Mouse (Mus musculus) neural tube, embryonic 13.5 days (tissue): ENCODE data around the gene Plbd2. TPM values are rescaled to one million over a fixed set of nuclear protein-coding genes. Genes with fewer than 3 reads are reported as not detected.

ENCODE experiments used
- ATAC-seq: fragments of 200-750 bp; cut with Nextera tagmentation; 2 replicates; pipeline ENCODE4 v1.8.0; 2017; ENCODE audit warnings: low read depth, mild to moderate bottlenecking, moderate TSS enrichment, moderate library complexity
- H3K27ac ChIP-seq: fragments of 300-500 bp; sonication (generic); replicated peaks from 2 replicates; pipeline ENCODE4 v1.5.1; 2015; ENCODE audit warnings: moderate library complexity, mild to moderate bottlenecking, inconsistent platforms
- H3K27me3 ChIP-seq: fragments of 300-500 bp; sonication (generic); 2 replicates; pipeline ENCODE4 v1.6.1; 2015; ENCODE audit warnings: mild to moderate bottlenecking, inconsistent platforms
- H3K36me3 ChIP-seq: fragments of 300-500 bp; sonication (generic); 2 replicates; pipeline ENCODE4 v1.6.1; 2015; ENCODE audit warnings: mild to moderate bottlenecking, inconsistent platforms
- H3K4me1 ChIP-seq: fragments of 300-500 bp; sonication (generic); replicated peaks from 2 replicates; pipeline ENCODE4 v1.6.1; 2015; ENCODE audit warnings: inconsistent platforms
- H3K4me2 ChIP-seq: fragments of 300-500 bp; sonication (generic); 2 replicates; pipeline ENCODE4 v1.6.1; 2015; ENCODE audit warnings: inconsistent platforms, mild to moderate bottlenecking, moderate library complexity
- H3K4me3 ChIP-seq: fragments of 300-500 bp; sonication (generic); 2 replicates; pipeline ENCODE4 v1.5.1; 2015; ENCODE audit warnings: mild to moderate bottlenecking, inconsistent platforms
- H3K9ac ChIP-seq: fragments of 300-500 bp; sonication (generic); 2 replicates; pipeline ENCODE4 v1.6.1; 2015; ENCODE audit warnings: moderate library complexity, mild to moderate bottlenecking, inconsistent platforms
- H3K9me3 ChIP-seq: fragments of 300-500 bp; sonication (generic); 2 replicates; pipeline ENCODE4 v1.6.1; 2016; ENCODE audit warnings: inconsistent platforms
- WGBS: fragments of 180-500 bp; shearing (Covaris S2); methylation state at CpG from one replicate; pipeline ENCODE4 v1.1.7; 2015; 5-methylcytosine and 5-hydroxymethylcytosine counted together
- polyA plus RNA-seq: library from polyadenylated mRNA; unstranded; fragments of >200 nt; fragmentation: Nextera tagmentation; extraction: Ambion mirVana; gene quantifications from 2 replicates; pipeline ENCODE4 v1.2.1, GENCODE M21; 2015

Gene Plbd2
- polyA plus RNA-seq, 1 experiment from 2014 or later: 42.8 TPM

DNA sequence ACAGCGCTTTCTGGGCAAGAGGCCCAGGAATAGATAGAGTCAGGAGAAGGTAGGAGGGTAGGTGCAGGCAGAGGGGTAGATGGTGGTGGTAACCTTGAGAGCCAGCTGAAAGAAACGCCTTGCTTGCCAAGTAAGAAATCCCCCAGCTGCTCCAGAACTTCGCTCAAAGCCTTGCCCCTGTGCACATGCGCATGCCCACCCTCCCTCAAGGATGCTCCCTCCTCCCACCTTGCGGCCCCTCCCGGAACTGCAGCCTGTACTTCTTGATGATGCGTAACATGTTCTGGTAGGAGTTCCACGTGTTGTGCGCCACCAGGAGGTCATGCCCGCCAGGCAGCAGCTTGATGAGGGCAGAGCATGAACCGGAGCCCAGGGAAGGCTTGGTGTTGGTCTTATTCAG lies 11.0 kb downstream of the Plbd2 start:
- Histone ChIP-seq H3K27ac (no peak overlapping the region), H3K27me3 (no peaks in the 10 kb centered on the region), H3K36me3 (peaks cover 78% of the 10 kb centered on the region), H3K4me1 (peaks cover 13% of the 10 kb centered on the region), H3K4me2 (no peak overlapping the region), H3K4me3 (no peak overlapping the region), H3K9ac (no peak overlapping the region), H3K9me3 (no peaks in the 10 kb centered on the region)
- 62% methylated on average over 11 of the region's 11 CpGs for WGBS
- ATAC-seq: no peak

DNA sequence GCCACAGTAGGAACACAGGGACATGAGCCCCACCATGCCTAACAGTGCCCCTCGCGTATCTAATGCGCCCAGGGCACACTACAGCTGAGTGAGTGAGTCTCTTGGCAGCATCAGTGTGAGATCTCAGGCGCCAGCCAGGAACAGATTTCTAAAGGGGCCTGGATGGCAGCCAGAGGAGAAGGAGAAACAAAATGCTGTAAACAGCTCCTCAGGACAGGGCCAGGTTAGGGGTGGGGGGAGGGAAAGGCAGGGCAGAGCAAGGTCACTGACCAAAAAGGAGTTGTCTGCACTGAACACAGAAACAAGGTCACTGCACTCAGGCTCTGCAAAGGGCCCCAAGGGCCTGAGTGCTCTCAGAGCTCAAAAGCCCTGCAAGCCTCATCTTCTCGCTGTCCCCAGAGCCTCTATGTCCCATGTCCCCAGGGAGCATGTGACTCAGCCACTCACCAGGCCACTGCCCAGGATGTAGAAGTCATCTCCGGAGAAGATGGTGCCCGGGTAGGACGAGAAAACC lies 12.7 kb downstream of the Plbd2 start:
- Histone ChIP-seq H3K4me2 (no peak overlapping the region), H3K4me3 (no peak overlapping the region), H3K9ac (no peak overlapping the region), H3K9me3 (no peaks in the 10 kb centered on the region), H3K4me1 (peaks cover 13% of the 10 kb centered on the region), H3K27me3 (no peaks in the 10 kb centered on the region), H3K36me3 (peaks cover 82% of the 10 kb centered on the region), H3K27ac (peak overlapping the region; percentile 59; the same call in 1 of the 2 replicates)
- WGBS: 64% methylated on average over 8 of the region's 8 CpGs
- peak; percentile 52; the same call in 1 of the 2 replicates for ATAC-seq

DNA sequence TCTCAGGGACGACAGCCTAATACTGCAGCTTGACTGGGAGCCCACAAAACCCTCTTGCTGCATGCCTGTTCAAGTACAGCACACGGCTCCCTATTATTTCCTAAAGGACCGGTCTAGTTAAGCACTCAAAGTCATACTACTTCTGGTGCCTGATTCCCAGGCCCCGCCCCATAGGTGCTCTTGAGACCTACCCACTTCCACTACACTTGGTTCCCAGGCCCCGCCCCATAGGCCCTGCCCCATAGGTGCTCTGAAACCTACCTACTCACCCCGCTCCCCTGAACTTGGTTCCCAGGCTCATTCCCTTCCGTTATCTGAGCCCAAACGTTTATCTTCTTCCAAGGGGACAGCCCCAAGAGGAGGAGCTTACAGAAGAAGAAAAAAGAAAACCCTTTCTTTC lies 15.6 kb downstream of the Plbd2 start:
- ATAC-seq: no peak
- peaks cover 76% of the 10 kb centered on the region for H3K36me3 ChIP-seq

DNA sequence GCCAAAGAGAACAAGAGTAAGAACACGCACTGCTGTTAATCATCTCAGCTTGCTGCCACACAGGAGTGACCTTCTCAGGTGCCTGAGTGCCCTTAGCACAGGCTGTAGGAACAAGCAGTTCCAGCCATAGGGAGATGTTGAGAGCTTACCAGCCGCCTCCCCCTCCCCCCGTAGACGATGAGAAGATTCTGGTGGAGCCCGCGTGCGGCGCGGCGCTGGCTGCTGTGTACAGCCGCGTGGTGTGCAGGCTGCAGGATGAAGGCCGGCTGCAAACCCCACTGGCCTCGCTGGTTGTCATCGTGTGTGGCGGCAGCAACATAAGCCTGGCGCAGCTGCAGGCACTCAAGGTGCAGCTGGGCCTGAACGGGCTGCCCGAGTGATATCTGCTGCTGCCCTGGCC lies 20.0 kb downstream of the Plbd2 start:
- no peaks in the 10 kb centered on the region for H3K9me3 ChIP-seq
- 82% methylated on average over 19 of the region's 19 CpGs for WGBS
- H3K27ac ChIP-seq: no peak overlapping the region
- H3K27me3 ChIP-seq: no peaks in the 10 kb centered on the region
- no peak overlapping the region for H3K4me3 ChIP-seq
- peaks cover 46% of the 10 kb centered on the region for H3K36me3 ChIP-seq
- no peak overlapping the region for H3K4me2 ChIP-seq
- no peak for ATAC-seq
- no peak overlapping the region for H3K9ac ChIP-seq
- peaks cover 4% of the 10 kb centered on the region; the same call in 1 of the 2 replicates for H3K4me1 ChIP-seq

More for the DNA sequence above, 15.6 kb downstream of the Plbd2 start:
- Histone ChIP-seq H3K4me3 (no peak overlapping the region), H3K9ac (no peak overlapping the region), H3K27me3 (no peaks in the 10 kb centered on the region), H3K9me3 (no peaks in the 10 kb centered on the region), H3K27ac (no peak overlapping the region), H3K4me1 (peaks cover 10% of the 10 kb centered on the region), H3K4me2 (no peak overlapping the region)
- WGBS: 89% methylated on average over 8 of the region's 8 CpGs

DNA sequence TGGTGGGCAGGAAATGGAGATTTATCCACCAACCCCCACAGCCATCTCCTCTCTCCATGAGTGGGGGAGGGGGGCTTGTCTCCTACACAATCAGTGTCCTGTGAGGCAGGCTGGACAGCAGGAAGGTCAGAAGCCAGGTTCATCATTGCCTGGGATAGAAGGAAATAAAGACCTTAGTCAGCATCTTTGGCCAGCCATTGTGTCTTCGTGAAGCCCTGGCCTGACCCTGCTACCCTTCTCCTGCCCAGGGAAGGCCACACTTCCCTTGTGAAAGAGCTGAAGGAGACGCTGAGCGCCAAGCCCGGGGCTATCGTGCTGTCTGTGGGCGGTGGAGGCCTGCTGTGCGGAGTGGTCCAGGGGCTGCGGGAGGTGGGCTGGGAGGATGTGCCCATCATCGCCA lies 22.2 kb downstream of the Plbd2 start:
- WGBS: 59% methylated on average over 9 of the region's 9 CpGs
- no peak overlapping the region for H3K27ac ChIP-seq

DNA sequence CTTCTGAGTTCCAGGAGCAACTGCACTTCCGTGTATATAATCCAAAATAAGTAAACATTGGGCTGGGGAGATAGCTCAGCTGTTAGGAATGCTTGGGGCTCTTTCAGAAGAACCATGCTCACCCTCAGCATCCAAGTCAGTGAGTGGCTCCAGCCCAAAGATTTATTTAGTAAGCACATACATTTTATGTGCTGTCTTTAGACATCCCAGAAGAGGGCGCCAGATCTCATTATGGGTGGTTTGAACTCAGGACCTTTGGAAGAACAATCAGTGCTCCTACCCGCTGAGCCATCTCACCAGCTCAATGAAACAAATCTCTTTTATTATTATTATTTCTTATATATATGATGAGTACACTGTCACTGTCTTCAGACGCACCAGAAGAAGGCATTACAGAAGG lies 23.9 kb downstream of the Plbd2 start:
- no peak for ATAC-seq
- WGBS: 76% methylated on average over 4 of the region's 4 CpGs
- H3K9ac ChIP-seq: no peak overlapping the region
- H3K27me3 ChIP-seq: no peaks in the 10 kb centered on the region; the same call in 1 of the 2 replicates
- no peak overlapping the region for H3K4me3 ChIP-seq
- no peak overlapping the region for H3K4me2 ChIP-seq
- peaks cover 7% of the 10 kb centered on the region for H3K36me3 ChIP-seq
- H3K9me3 ChIP-seq: no peaks in the 10 kb centered on the region
- H3K4me1 ChIP-seq: peaks cover 4% of the 10 kb centered on the region; the same call in 1 of the 2 replicates
- no peak overlapping the region for H3K27ac ChIP-seq

More for the DNA sequence above, 22.2 kb downstream of the Plbd2 start:
- Histone ChIP-seq H3K4me1 (peaks cover 4% of the 10 kb centered on the region; the same call in 1 of the 2 replicates), H3K4me3 (no peak overlapping the region), H3K9me3 (no peaks in the 10 kb centered on the region), H3K36me3 (peaks cover 24% of the 10 kb centered on the region), H3K9ac (no peak overlapping the region), H3K27me3 (no peaks in the 10 kb centered on the region; the same call in 1 of the 2 replicates), H3K4me2 (no peak overlapping the region)
- no peak for ATAC-seq

DNA sequence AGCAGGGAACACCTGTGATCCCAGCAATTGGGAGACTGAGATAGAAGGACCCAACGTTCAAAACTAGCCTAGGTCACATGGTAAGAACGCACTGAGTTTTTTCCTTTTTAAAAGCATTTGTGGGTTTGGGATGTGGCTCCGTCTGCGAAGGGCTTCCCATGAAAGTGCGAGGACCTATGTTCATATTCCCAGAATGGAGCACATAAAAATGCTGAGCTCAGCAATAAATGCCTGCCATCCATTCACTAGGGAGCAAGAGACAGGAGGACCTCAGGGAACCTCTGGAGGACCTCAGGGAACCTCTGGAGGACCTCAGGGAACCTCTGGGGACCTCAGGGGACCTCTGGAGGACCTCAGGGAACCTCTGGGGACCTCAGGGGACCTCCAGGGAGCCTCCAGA lies 25.4 kb downstream of the Plbd2 start:
- no peak for ATAC-seq
- no peak overlapping the region for H3K9ac ChIP-seq
- H3K4me3 ChIP-seq: no peak overlapping the region
- no peak overlapping the region for H3K4me2 ChIP-seq
- no peak overlapping the region for H3K27ac ChIP-seq
- 90% methylated on average over 5 of the region's 5 CpGs for WGBS
- no peaks in the 10 kb centered on the region; the same call in 1 of the 2 replicates for H3K27me3 ChIP-seq
- H3K9me3 ChIP-seq: no peaks in the 10 kb centered on the region
- H3K4me1 ChIP-seq: peaks cover 4% of the 10 kb centered on the region; the same call in 1 of the 2 replicates
- H3K36me3 ChIP-seq: no peaks in the 10 kb centered on the region

DNA sequence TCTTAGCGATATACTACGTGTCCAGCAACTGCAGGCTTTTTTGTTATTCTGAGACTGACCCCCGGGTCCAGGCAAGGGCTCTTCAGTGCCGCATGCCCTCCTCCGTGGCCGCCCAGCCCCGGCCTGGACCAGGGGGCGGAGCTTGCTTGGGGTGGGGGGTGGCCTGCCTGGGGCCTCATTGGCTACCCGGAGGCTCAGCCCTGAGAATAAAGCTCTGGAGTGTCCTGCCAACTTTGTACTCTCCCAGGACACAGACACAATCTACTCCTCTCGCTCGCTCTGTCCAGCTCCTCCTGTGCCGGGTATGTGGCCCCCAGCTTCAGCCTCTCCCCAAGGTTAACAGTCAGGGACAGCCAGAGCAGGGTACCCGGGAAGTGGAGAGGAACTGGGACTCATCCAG lies 27.1 kb downstream of the Plbd2 start, which contains the start of gene Sds:
Gene Sds, plus strand, starts transcription at position 231 of the 400 bp plus-strand sequence.
- 12% methylated on average over 13 of the region's 13 CpGs for WGBS
- H3K4me1 ChIP-seq: peaks cover 3% of the 10 kb centered on the region; the same call in 1 of the 2 replicates
- peaks cover 4% of the 10 kb centered on the region for H3K27me3 ChIP-seq
- no peak within 1 kb of the TSS for H3K9ac ChIP-seq
- ATAC-seq: no peak
- H3K36me3 ChIP-seq: no peaks in the 10 kb centered on the region
- H3K4me2 ChIP-seq: no peak within 1 kb of the TSS
- no peak within 1 kb of the TSS for H3K4me3 ChIP-seq
- no peaks in the 10 kb centered on the region for H3K9me3 ChIP-seq
- no peak within 1 kb of the TSS for H3K27ac ChIP-seq

DNA sequence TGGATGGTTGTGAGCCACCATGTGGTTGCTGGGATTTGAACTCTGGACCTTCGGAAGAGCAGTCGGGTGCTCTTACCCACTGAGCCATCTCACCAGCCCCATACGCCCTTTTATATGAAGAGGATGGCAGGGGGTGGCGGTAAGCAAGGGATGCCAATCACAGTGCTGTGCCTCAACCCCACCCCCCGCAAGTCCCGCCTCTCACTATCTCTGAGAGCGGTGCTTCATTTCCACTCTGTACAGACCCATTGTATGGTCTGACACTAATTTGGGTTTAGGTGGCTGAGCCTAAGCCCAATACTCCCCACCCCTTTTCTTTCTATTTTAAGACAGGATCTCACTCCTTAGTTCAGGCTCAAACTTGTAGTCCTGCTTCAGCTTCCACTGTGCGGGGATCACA lies 27.6 kb downstream of the Plbd2 start:
- Histone ChIP-seq H3K9me3 (no peaks in the 10 kb centered on the region), H3K9ac (no peak overlapping the region), H3K4me1 (no peaks in the 10 kb centered on the region), H3K36me3 (no peaks in the 10 kb centered on the region), H3K4me3 (no peak overlapping the region), H3K27ac (no peak overlapping the region), H3K27me3 (peaks cover 4% of the 10 kb centered on the region), H3K4me2 (no peak overlapping the region)
- no peak for ATAC-seq
- 51% methylated on average over 8 of the region's 8 CpGs for WGBS

DNA sequence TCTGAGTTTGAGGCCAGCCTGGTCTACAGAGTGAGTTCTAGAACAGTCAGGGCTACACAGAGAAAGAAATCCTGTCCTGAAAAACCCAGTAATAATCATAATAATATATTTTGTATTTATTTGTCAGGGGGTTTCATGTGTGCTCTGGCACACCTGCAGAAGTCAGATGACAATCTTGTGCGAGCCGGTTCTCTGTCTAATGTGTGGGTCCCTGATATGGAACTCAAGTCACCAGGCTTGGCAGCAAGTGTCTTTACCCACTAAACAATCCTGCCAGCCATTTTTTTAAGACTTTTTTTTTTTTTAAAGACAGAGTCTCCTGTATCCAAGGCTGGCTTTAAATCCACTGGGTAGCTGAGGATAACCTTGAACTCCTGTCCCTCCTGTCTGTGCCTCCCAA lies 30.1 kb downstream of the Plbd2 start:
- Histone ChIP-seq H3K4me3 (no peak overlapping the region), H3K9me3 (no peaks in the 10 kb centered on the region), H3K4me2 (no peak overlapping the region), H3K27ac (no peak overlapping the region), H3K27me3 (peaks cover 4% of the 10 kb centered on the region), H3K4me1 (no peaks in the 10 kb centered on the region), H3K36me3 (no peaks in the 10 kb centered on the region), H3K9ac (no peak overlapping the region)
- WGBS: 95% methylated on average over 2 of the region's 2 CpGs
- no peak for ATAC-seq

DNA sequence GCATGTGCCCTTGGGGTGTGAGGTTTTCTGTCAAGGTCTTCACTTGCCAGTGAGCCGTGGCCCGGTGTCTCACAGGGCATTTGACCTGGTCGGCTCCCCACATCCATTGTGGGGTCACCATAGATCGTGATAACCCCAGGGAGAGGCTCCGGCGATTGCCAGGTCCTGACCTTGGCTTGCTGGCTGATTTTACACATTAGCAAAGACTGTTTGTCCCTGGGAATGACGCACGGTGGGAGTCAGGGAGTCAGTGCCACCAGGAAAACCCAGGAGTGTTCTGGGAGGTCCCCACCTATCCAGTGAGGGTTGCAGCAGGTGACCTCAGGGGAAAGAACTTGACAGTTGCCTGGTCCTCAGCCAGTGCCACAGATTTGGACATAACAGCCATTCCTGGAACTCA lies 30.7 kb downstream of the Plbd2 start, which contains the start of gene Sdsl:
Gene Sdsl, minus strand, starts transcription at position 41 of the 400 bp plus-strand sequence.
- H3K9ac ChIP-seq: no peak within 1 kb of the TSS
- no peaks in the 10 kb centered on the region for H3K36me3 ChIP-seq
- no peaks in the 10 kb centered on the region for H3K9me3 ChIP-seq
- H3K27me3 ChIP-seq: peaks cover 4% of the 10 kb centered on the region
- H3K4me2 ChIP-seq: no peak within 1 kb of the TSS
- H3K27ac ChIP-seq: no peak within 1 kb of the TSS
- H3K4me3 ChIP-seq: no peak within 1 kb of the TSS
- ATAC-seq: no peak
- WGBS: 77% methylated on average over 8 of the region's 8 CpGs
- H3K4me1 ChIP-seq: no peaks in the 10 kb centered on the region

DNA sequence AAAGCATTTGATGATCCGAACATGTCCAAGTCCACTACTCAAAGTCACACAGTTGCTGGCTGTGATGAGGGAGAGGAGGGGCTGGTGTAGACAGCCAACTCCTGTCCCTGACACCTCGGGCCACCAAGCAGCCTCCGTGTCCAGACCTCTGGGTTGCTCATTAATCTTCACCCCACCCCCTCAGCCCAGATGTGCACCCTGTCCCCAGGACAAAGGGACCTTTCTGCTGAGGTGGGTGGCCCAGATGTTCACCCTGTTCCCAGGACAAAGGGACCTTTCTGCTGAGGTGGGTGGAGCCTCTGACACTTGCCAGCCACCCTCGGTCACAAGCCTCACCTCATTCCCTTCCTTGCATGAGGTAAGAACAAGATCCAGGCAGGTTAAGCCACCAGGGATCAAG lies 31.9 kb downstream of the Plbd2 start:
- no peak overlapping the region for H3K4me2 ChIP-seq
- H3K4me1 ChIP-seq: peaks cover 5% of the 10 kb centered on the region; the same call in 1 of the 2 replicates
- no peaks in the 10 kb centered on the region for H3K36me3 ChIP-seq
- peaks cover 4% of the 10 kb centered on the region for H3K27me3 ChIP-seq
- H3K4me3 ChIP-seq: no peak overlapping the region
- WGBS: 41% methylated on average over 4 of the region's 4 CpGs
- H3K9ac ChIP-seq: no peak overlapping the region
- no peaks in the 10 kb centered on the region for H3K9me3 ChIP-seq
- ATAC-seq: no peak
- H3K27ac ChIP-seq: no peak overlapping the region

DNA sequence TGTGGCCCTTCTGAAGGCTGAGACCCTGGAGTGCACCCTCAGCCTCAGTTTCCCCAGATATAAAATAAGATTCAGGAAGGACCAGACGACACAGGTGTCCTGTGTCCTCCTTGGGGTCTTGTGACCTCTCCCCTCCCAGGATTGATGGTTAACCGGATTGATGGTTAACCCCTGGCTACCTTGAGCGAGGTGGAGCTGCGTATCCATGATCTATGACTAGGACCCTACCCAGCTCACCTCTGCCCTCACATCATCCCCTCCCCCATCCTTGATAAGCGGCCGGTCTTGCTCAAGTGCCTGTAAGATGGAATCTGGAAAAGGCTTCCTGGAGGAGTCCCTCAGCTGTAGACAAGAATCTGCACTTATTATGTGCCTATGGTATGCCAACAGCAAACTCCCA lies 34.6 kb downstream of the Plbd2 start:
- ATAC-seq: no peak
- H3K4me3 ChIP-seq: no peak overlapping the region
- 90% methylated on average over 6 of the region's 6 CpGs for WGBS

More for the DNA sequence above, 34.6 kb downstream of the Plbd2 start:
- H3K9me3 ChIP-seq: no peaks in the 10 kb centered on the region
- no peak overlapping the region for H3K4me2 ChIP-seq
- H3K27me3 ChIP-seq: peaks cover 4% of the 10 kb centered on the region
- no peak overlapping the region for H3K9ac ChIP-seq
- no peak overlapping the region for H3K27ac ChIP-seq
- H3K4me1 ChIP-seq: peaks cover 6% of the 10 kb centered on the region; the same call in 1 of the 2 replicates
- no peaks in the 10 kb centered on the region for H3K36me3 ChIP-seq
